Mouse (Mus musculus) kidney, adult 2 months (tissue): Measurements from ENCODE around the gene Hhat.

Experiments used
- CTCF ChIP-seq: fragments of 200-500 bp; conservative IDR thresholded peaks from 2 replicates; pipeline ENCODE4 v1.5.1; 2011; ENCODE audit warnings: low read depth, mild to moderate bottlenecking, control low read depth, low read length, moderate library complexity, mixed read lengths; ENCODE audit not compliant: insufficient read depth, insufficient read length
- POLR2A ChIP-seq: fragments of 200-500 bp; IDR thresholded peaks from one replicate; pipeline ENCODE4 v1.6.1; 2011; ENCODE audit warnings: low read depth, low read length, control low read depth

GRCm38 (mm10) chr1:192585289-192585688, 185.7 kb downstream of the Hhat start:
- no peak for TF ChIP-seq CTCF
- TF ChIP-seq POLR2A: no peak
